Mouse (Mus musculus) limb, embryonic 11.5 days (tissue): ENCODE data around the gene Mobp. TPM values are rescaled to one million over a fixed set of nuclear protein-coding genes. Genes with fewer than 3 reads are reported as not detected.
A peak's percentile ranks its signal among the peaks of the same experiment; 100 is the strongest.
"Not testable (repeated sequence)": the region's sequence is repeated elsewhere in the genome, so short reads cannot be mapped to it uniquely, and the experiment has no call there.

ENCODE experiments used
- ATAC-seq: fragments of 200-750 bp; cut with Nextera tagmentation; 2 replicates; pipeline ENCODE4 v1.8.0; 2017; ENCODE audit warnings: low read depth; ENCODE audit not compliant: insufficient number of reproducible peaks, low FRiP score, low TSS enrichment
- DNase-seq: peaks from one replicate; pipeline ENCODE4 v3.0.0-alpha.2; 2015; ENCODE audit warnings: low spot score
- H3K27ac ChIP-seq: fragments of 300-500 bp; sonication (generic); replicated peaks from 2 replicates; pipeline ENCODE4 v1.5.1; 2014; ENCODE audit warnings: low read depth, mild to moderate bottlenecking, low read length
- H3K27me3 ChIP-seq: fragments of 300-500 bp; sonication (generic); 2 replicates; pipeline ENCODE4 v1.6.1; 2014; ENCODE audit warnings: mild to moderate bottlenecking, low read length, mixed read lengths; ENCODE audit not compliant: control insufficient read depth, insufficient read depth
- H3K36me3 ChIP-seq: fragments of 300-500 bp; sonication (generic); 2 replicates; pipeline ENCODE4 v1.6.1; 2014; ENCODE audit warnings: mild to moderate bottlenecking, low read length, moderate library complexity, mixed read lengths; ENCODE audit not compliant: control insufficient read depth, insufficient read depth
- H3K4me1 ChIP-seq: fragments of 300-500 bp; sonication (generic); 2 replicates; pipeline ENCODE4 v1.6.1; 2014; ENCODE audit warnings: low read length, mixed read lengths; ENCODE audit not compliant: control insufficient read depth, insufficient read depth
- H3K4me2 ChIP-seq: fragments of 300-500 bp; sonication (generic); 2 replicates; pipeline ENCODE4 v1.6.1; 2014; ENCODE audit warnings: low read depth, mild to moderate bottlenecking, moderate library complexity; ENCODE audit not compliant: severe bottlenecking
- H3K4me3 ChIP-seq: fragments of 300-500 bp; sonication (generic); 2 replicates; pipeline ENCODE4 v1.5.1; 2014; ENCODE audit warnings: low read depth, low read length
- H3K9ac ChIP-seq: fragments of 300-500 bp; sonication (generic); 2 replicates; pipeline ENCODE4 v1.6.1; 2014; ENCODE audit warnings: mild to moderate bottlenecking, low read length
- H3K9me3 ChIP-seq: fragments of 300-500 bp; sonication (generic); 2 replicates; pipeline ENCODE4 v1.6.1; 2016; ENCODE audit warnings: low read length; ENCODE audit not compliant: control insufficient read depth
- WGBS: fragments of 180-500 bp; shearing (Covaris S2); extraction: QIAGEN DNeasy Blood & Tissue Kit; methylation state at CpG from one replicate; pipeline ENCODE4 v1.1.7; 2014; 5-methylcytosine and 5-hydroxymethylcytosine counted together
- polyA plus RNA-seq: library from polyadenylated mRNA; unstranded; fragments of >200 nt; fragmentation: Nextera tagmentation; extraction: Ambion mirVana; gene quantifications from 2 replicates; pipeline ENCODE4 v1.2.1, GENCODE M21; 2014

Gene Mobp
- polyA plus RNA-seq, result not detected in 2 replicates

DNA sequence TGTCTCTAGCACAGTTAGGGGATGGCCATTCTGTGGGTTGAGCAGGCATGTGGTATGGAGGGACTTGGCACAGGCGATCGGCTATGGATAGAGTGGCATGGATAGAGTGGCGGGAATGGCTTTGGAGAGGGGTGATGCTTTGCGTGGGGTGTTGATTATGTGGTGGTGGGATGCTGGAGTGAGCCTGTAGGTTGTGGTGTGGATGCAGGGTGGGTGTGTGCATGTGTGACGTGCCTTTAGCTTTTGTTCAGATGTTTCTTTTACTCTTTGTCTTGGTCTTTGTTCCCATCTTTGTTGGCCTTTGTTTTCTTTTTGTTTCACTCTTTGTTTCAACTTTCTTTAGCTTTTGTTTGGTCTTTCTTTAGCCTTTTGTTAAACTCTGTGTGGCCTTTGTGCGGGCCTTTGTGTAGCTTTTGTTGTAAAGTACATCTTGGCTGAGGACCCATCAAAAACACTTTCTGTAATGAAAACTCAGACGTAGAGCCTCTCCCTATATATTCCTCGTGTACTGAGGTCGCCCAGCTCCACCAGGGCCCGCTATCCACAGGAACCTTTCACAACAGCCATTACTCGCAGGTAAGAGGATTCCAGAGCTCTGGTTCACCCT, at the start of gene Mobp:
Gene Mobp, plus strand, starts transcription at position 486 of the 607 bp plus-strand sequence.
- Histone ChIP-seq H3K9me3 (no peaks in the 10 kb centered on the region), H3K4me2 (no peak within 1 kb of the TSS), H3K27me3 (no peaks in the 10 kb centered on the region), H3K36me3 (no peaks in the 10 kb centered on the region), H3K4me1 (no peaks in the 10 kb centered on the region), H3K4me3 (no peak within 1 kb of the TSS), H3K9ac (no peak within 1 kb of the TSS), H3K27ac (no peak within 1 kb of the TSS)
- 81% methylated on average over 11 of the region's 11 CpGs for WGBS
- no peak for DNase-seq
- no peak for ATAC-seq

- WGBS, result 90% methylated on average over 2 of the region's 2 CpGs
- Histone ChIP-seq H3K36me3 (no peaks in the 10 kb centered on the region), H3K9ac (no peak overlapping the region), H3K4me3 (no peak overlapping the region), H3K4me1 (no peaks in the 10 kb centered on the region), H3K27me3 (no peaks in the 10 kb centered on the region), H3K27ac (no peak overlapping the region), H3K9me3 (no peaks in the 10 kb centered on the region), H3K4me2 (no peak overlapping the region)
- ATAC-seq, result no peak
- no peak for DNase-seq
Measured at GRCm38 (mm10) chr9:120101165-120101564, 48.3 kb upstream of the Mobp start.

GRCm38 (mm10) chr9:120108953-120109352, 40.6 kb upstream of the Mobp start:
- not testable (repeated sequence) for H3K27ac ChIP-seq, H3K4me2 ChIP-seq, H3K4me1 ChIP-seq, H3K36me3 ChIP-seq, H3K27me3 ChIP-seq, DNase-seq, ATAC-seq, H3K4me3 ChIP-seq, H3K9ac ChIP-seq, H3K9me3 ChIP-seq
- WGBS, result 93% methylated on average over 12 of the region's 12 CpGs

DNA sequence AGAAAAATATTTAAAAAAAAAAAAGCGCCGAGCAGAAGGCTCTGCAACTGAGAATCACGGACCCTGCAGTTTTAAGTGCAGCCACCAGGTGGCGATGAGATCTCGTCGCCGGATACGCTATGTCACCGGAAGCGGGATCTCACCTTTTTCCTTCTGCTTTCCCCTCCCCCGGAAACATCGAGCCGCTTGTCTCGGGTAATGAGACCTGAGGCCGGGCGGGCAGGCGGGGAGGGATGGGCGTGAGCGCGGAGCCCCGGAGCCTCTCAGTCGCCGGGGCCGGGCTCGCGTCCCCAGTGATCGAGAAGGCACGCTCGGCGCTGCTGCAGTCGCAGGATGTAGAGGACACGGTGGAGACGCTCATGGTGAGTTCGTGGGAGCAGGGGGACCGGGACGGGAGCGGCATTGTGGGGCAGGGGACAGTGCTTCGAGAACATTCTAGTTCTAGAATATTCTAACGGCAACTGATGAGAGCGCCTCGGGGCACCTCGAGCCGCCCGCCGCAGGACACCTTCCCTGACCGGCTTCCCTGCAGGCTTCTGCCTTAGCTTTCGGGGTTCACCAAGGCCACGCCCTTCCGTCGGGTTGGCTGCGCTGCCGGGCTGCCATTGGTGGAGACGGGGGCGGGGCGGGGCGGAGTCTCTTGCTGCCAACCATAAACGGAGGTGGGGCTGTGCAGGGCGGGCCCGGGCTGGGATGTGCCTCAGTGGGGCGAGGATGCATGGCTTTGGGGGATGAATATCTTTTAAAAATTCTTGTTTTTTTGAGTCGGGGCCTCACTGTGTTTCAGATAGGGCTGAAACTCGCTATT, 39.1 kb upstream of the Mobp start, which contains the start of gene Slc25a38:
Gene Slc25a38, plus strand, starts transcription at position 164 of the 808 bp plus-strand sequence.
- Histone ChIP-seq H3K27me3 (no peaks in the 10 kb centered on the region), H3K27ac (peak within 1 kb of the TSS; percentile 84), H3K9ac (peak within 1 kb of the TSS; percentile 67), H3K4me1 (no peaks in the 10 kb centered on the region), H3K9me3 (no peaks in the 10 kb centered on the region), H3K36me3 (no peaks in the 10 kb centered on the region), H3K4me2 (peak within 1 kb of the TSS; percentile 46), H3K4me3 (peak within 1 kb of the TSS; percentile 67)
- DNase-seq, result peak; percentile 94
- peak; percentile 95 for ATAC-seq
- WGBS, result 2% methylated on average over 60 of the region's 62 CpGs

- Histone ChIP-seq H3K27ac (no peak overlapping the region), H3K9ac (no peak overlapping the region; the same call in 1 of the 2 replicates), H3K36me3 (no peaks in the 10 kb centered on the region), H3K27me3 (no peaks in the 10 kb centered on the region), H3K4me3 (peak overlapping the region; percentile 67), H3K4me1 (no peaks in the 10 kb centered on the region), H3K4me2 (peak overlapping the region; percentile 46), H3K9me3 (no peaks in the 10 kb centered on the region)
- 80% methylated on average over 15 of the region's 15 CpGs for WGBS
- no peak for DNase-seq
- no peak for ATAC-seq
Measured at GRCm38 (mm10) chr9:120111156-120111945, 38.2 kb upstream of the Mobp start.

DNA sequence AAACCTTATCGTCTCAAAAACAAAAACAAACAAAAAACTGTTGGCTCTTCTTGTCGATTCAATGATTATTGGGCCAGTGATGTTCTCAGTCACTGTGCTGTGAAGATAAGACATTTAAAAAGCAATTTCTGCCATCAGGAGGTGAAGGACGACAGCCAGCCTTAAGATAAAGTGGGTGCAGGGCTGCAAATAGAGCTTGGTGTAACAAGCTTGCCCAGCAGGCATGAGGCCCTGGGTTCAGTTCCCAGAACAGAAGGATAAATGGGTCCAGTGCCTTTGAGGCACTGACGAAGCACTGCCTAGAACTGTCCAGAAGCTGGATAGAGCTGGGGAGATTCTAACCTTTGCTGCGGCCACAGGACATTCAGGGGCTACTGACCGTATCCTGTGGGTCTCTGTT, 37.0 kb upstream of the Mobp start:
- DNase-seq (no peak), ATAC-seq (no peak)
- Histone ChIP-seq H3K4me3 (no peak overlapping the region), H3K27me3 (no peaks in the 10 kb centered on the region), H3K36me3 (no peaks in the 10 kb centered on the region), H3K4me2 (no peak overlapping the region), H3K27ac (no peak overlapping the region), H3K9ac (no peak overlapping the region), H3K4me1 (no peaks in the 10 kb centered on the region), H3K9me3 (no peaks in the 10 kb centered on the region)
- 92% methylated on average over 6 of the region's 6 CpGs for WGBS

DNA sequence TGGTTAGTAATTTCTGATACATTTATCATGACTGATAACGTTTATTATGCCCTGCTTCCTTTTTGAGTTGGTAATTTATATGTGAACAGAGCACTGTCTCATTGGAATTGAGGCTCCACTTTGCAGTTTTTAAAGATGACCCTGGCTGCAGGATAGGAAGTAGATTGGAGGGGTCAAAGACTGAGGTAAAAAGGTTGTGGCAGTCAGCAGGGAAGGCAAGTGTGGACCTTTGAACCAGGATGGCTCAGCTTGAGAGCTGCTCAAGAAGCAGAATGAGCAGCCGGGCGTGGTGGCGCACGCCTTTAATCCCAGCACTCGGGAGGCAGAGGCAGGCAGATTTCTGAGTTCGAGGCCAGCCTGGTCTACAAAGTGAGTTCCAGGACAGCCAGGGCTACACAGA, 36.1 kb upstream of the Mobp start:
- DNase-seq (no peak), ATAC-seq (no peak)
- Histone ChIP-seq H3K27ac (no peak overlapping the region), H3K4me3 (no peak overlapping the region), H3K9ac (no peak overlapping the region), H3K4me1 (no peaks in the 10 kb centered on the region), H3K27me3 (no peaks in the 10 kb centered on the region), H3K4me2 (no peak overlapping the region), H3K9me3 (no peaks in the 10 kb centered on the region), H3K36me3 (peaks cover 2% of the 10 kb centered on the region; the same call in 1 of the 2 replicates)
- 94% methylated on average over 6 of the region's 7 CpGs for WGBS
